Mouse (Mus musculus) cerebellum, adult 8-10 months (tissue): ENCODE measurements at regions not wholly inside any gene's neighbourhood (a gene's known extent, or its start where the extent isn't known, plus 50 kb on each side); places are given as distances from the start of the nearest gene placed in this dataset.
A peak's percentile ranks its signal among the peaks of the same experiment; 100 is the strongest.

Experiments used
- DNase-seq: peaks from one replicate; pipeline ENCODE4 v3.0.0; 2022

- DNase-seq = peak; percentile 35
Observed at GRCm38 (mm10) chr7:54734039-54734438, 101.3 kb upstream of the Luzp2 start.

GRCm38 (mm10) chr7:54734861-54735260 lies 100.4 kb upstream of the Luzp2 start:
- no peak for DNase-seq

- no peak for DNase-seq
Observed at GRCm38 (mm10) chr7:54767341-54767740, 68.0 kb upstream of the Luzp2 start.

- no peak for DNase-seq
Observed at GRCm38 (mm10) chr7:54768683-54769082, 66.6 kb upstream of the Luzp2 start.

- DNase-seq = no peak
Observed at GRCm38 (mm10) chr7:54781939-54782520, 53.3 kb upstream of the Luzp2 start.

- DNase-seq = no peak
Observed at GRCm38 (mm10) chr7:54782604-54783003, 52.7 kb upstream of the Luzp2 start.

GRCm38 (mm10) chr7:54783550-54784529 lies 51.5 kb upstream of the Luzp2 start:
- no peak for DNase-seq
